Mouse (Mus musculus): Measurements from ENCODE around the gene Gm10142. TPM values are rescaled to one million over a fixed set of nuclear protein-coding genes. Genes with fewer than 3 reads are reported as not detected.
A peak's percentile ranks its signal among the peaks of the same experiment; 100 is the strongest.
"Not testable (repeated sequence)": the region's sequence is repeated elsewhere in the genome, so short reads cannot be mapped to it uniquely, and the experiment has no call there.

Gene Gm10142
- not detected in 2 replicates for total RNA-seq (2021)
- long read RNA-seq, result 0 reads

DNA sequence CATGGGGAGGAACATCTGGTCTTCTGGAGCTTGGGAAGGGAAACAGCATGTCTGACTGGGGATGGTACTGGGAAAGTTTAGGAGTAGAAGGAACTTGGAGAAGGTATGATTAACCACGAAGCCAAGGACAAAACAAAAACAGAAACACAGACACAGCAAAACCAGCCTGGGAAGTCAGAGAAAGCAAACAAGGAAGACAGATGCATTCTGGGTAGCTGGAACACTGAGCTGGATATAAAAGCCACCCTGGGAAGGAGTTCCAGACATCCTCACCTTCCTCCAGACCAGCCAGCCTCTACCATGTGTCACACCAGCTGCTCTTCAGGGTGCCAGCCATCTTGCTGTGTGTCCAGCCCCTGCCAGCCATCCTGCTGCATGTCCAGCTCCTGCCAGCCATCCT, at the start of gene Gm10142:
Gene Gm10142 (plus strand): TSS at position 301 of the 400 bp plus-strand sequence.
- DNase-seq, result no peak

GRCm38 (mm10) chr10:77666342-77666741, 49.3 kb upstream of the Gm10142 start:
- DNase-seq, result no peak

- DNase-seq, result no peak
These were observed 48.2 kb upstream of the Gm10142 start for GRCm38 (mm10) chr10:77667402-77667801.

DNA sequence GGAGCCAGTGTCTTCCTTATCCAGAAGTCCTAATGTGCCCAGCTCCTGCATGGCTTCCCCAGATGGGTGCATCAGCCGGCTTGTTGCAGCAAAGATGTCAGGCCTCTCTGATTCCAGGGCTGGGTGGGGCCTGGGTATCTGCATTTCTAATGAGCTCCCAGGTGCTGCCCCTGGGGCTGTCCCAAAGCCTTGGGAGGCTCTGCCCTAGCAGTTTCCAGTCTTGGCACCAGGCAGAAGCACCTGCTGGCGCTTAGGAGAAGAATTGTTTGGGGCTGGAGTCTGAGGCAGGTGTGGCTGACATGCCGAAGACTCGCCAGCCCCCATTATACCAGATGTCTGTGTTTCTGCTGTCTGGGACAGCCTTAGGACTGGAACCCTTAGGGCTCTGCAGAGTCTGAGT, 44.9 kb upstream of the Gm10142 start:
- DNase-seq, result no peak

GRCm38 (mm10) chr10:77671519-77671918, 44.1 kb upstream of the Gm10142 start:
- DNase-seq, result no peak

DNA sequence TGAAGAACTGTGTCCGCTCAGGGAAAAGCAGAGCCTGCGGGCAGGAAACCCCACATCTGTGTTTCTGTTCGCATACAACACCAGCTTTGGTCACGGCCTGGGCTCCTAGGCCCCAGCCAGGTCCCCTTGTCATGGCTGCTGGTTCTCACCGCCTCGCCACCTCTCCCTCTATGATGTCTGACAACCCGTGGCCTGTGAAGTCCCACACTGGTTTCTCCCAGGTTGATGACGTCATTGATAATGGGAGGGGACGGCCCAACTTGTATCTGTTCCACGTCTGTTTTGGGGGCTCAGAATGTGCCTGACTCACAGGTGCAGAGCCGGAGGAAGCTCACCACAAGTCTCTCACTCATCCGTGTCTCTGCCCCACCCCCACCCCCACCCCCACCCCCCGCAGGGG, 41.8 kb upstream of the Gm10142 start:
- DNase-seq, result no peak

DNA sequence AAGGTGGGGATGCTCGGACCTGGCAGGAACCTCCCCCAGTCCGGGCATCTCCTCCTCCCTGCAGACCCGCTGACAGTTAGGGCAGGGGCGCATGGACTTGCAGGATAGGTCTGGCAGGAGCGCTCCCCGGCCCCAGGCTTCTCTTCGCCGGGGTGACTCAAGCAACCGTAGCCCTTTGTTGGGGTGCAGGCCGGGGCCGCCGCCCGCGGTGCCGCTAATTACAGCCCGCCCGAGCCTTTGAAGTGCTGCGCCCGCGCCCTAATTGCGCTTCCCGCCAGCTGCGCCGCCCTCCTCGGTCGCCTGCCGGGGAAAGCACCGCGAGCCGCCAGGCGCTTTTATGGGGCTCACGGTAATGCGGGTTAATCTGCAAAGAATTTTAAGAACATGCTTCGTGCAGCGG, 38.0 kb upstream of the Gm10142 start:
- no peak for DNase-seq

DNA sequence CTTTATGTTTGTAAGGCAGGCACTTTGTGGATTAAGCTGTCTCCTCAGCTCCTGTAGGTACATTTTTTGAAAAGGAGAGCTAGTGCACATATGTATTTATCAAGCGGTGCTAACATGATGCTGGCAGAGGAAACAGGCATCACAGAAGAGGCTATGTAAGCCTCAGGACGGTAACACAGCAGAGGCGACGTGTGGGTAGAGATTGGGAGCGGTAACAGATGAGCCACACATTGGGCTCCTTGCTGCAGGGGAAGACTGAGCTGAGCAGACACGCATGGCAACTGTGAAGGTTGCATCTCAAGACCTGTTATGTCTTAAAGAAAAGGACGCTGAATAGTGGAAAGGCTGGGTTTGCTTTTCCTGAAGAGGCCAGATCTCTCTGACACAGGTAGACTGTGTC, 32.6 kb upstream of the Gm10142 start:
- no peak for DNase-seq

DNA sequence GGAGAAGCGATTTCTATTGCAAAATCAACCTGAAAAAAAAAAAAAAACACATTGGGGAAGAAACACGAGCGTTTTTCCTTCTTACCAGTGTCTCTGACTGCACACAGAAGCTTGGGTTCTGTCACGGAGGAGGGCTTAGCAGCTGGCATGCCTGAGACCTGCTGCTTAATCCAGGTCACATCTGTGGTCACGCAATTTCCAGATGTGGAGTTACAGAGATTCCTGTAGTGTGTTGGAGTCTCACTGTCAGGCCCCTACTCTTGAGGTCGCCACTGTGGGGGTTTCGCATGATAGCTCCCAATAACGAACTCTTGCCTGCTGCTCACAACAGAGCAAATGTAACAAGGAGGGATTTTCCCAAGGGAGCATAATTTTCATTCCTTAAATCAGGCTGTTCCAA, 31.4 kb upstream of the Gm10142 start:
- DNase-seq, result no peak

DNA sequence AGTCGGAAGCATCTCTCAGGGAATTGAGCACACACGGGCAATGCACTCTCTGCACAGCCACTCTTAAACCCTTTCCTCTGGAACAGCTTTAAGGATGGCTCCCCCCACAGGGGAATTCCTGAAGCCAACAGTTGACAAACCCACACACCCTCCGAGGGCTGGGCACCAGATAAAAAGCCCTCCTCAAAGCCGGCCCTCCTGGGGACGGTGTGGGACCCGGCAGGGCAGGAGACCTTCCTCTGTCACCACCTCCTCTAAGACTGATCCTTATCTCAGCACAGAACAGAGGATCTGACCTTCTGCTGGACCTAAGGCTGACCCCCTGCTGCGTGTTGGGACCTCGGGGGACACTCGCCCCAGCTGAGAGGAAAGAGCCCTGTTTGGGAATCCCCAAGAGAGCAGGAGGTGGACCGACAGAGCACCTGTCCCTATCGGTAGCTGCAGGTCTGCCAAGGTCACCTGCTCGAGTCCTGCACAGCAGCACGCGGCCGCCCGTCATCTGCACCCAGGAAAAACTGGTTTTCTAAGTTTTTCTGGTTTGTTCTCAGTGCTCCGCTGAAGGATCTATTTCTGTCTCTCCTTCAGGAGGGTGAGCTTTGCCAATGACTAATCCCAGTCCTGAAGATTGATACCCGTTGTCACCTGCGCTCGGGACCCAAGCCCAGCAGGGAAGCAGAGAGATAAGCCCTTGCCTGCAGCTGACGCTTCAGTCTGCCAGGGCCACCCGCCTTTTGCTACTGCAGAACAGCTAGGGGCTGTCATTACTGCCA, 29.5 kb upstream of the Gm10142 start, which contains the start of gene Tspear:
Gene Tspear (plus strand): TSS at position 675 of the 770 bp plus-strand sequence.
- DNase-seq, result no peak

DNA sequence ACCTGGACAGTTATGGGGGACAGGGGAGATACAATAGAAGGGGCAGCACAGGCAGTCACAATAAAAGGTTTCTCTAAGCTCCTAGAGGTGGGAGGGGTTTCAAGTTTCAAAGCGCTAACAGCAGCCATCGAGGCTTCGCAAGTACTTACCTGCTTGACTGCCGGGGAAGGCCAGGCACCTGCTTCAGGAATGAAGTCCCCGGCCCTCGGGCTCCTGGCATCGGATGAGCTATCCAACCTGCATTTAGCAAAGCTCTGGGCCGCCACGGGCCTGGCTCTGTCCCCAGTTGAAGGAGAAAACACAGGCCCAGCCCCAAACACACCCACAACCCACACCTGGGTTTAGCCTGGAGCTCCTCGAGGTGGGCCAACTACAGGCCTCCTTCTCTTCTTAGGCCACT, 28.6 kb upstream of the Gm10142 start:
- no peak for DNase-seq

GRCm38 (mm10) chr10:77690356-77690807, 25.2 kb upstream of the Gm10142 start, which contains the start of gene Gm19402:
Gene Gm19402 (minus strand): TSS chr10:77690757.
- DNase-seq, result not testable (repeated sequence)

GRCm38 (mm10) chr10:77697133-77697532, 18.5 kb upstream of the Gm10142 start, which contains the start of gene Gm9508:
Gene Gm9508 (minus strand): TSS chr10:77697233.
- no peak for DNase-seq

DNA sequence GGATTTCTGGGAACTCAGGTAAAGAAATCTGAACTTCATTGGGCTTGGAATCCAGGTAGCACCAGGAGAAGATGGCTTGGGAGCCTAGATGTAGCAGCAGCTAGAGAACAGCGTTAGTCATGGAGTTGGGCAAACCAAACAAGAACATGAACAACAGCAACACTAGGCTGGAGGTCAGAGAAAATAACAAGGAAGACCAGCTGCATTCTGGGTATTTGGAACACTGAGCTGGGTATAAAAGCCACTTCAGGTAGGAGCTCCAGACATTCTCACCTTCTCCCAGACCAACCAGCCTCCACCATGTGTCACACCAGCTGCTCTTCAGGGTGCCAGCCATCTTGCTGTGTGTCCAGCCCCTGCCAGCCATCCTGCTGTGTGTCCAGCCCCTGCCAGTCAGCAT, 9.3 kb upstream of the Gm10142 start, which contains the start of gene Gm10272:
Gene Gm10272 (plus strand): TSS at position 301 of the 400 bp plus-strand sequence.
- DNase-seq, result no peak

GRCm38 (mm10) chr10:77709831-77710230, 5.8 kb upstream of the Gm10142 start:
- no peak for DNase-seq

GRCm38 (mm10) chr10:77711157-77711556, 4.5 kb upstream of the Gm10142 start, which contains the start of gene Gm10024:
Gene Gm10024 (plus strand): TSS chr10:77711457.
- DNase-seq, result not testable (repeated sequence)

DNA sequence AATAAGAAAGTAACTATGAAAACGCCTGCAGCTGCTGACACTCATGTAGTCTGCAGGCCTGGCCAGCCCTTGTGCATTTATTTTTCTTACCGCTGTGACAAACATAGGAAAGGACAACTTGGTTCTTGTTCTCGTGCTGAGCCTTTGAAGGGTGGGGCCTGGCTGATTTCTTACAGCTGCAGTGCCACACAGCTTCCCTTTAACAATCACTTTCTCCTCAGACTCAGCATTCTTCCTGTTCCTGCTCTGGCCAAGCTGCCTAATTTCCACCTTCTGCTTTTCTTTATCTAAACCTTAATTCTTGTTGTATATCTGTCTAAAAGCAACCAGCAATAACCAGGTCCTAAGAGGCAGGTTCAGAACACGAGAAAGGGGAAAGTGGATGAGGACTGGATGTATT, 1.9 kb upstream of the Gm10142 start:
- no peak for DNase-seq

DNA sequence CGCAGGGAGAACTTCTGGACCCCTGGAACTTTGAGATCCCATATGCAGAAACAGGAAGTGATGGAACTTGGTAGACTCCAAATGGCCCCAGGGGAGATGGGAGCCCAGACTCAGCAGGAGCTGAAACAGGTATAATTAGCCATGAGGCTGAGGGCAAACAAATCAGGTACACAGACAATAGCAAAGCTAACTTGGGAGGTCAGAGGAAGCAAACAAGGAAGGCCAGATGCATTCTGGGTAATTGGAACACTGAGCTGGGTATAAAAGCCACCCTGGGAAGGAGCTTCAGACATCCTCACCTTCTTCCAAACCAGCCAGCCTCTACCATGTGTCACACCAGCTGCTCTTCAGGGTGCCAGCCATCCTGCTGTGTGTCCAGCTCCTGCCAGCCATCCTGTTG, 4.7 kb downstream of the Gm10142 start, which contains the start of gene Krtap12-1:
Gene Krtap12-1 (plus strand): TSS at position 301 of the 400 bp plus-strand sequence.
- DNase-seq, result not testable (repeated sequence)

DNA sequence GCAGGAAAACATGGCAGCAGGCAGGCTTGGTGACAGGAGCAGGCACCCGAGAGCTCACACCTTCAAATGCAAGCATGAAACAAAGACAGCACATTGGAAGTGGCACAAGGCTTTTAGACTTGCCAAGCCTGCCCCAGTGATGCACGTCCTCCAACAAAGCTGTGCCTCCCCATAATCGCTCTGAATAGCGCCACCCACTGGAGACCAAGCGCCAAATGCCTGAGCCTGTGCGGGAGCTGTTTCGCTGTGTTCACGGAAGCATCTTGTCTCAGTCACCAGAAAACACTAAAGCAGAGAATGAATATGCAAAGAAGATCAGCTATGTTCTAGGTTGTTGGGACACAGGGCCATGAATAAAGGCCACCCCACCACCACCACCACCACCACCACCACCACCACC, 9.2 kb downstream of the Gm10142 start:
- no peak for DNase-seq

GRCm38 (mm10) chr10:77726186-77726585, 10.6 kb downstream of the Gm10142 start, which contains the start of gene Gm10100:
Gene Gm10100 (plus strand): TSS chr10:77726486.
- DNase-seq, result no peak

DNA sequence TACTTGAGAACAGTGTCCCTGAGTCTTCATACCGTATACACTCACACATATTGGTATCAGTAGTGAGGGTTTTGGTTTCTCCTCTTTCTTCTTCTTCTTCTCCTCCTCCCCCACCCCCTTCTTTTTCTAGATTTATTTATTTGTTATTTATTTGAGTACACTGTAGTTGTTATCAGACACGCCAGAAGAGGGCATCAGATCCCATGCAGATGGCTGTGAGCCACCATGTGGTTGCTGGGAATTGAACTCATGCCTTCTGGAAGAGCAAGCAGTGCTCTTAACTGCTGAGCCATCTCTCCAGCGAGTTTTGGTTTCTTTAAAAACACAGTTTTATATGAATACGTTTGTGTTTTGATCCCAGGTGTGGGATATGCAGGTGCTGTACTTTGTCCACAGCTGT, 12.7 kb downstream of the Gm10142 start:
- DNase-seq, result no peak

DNA sequence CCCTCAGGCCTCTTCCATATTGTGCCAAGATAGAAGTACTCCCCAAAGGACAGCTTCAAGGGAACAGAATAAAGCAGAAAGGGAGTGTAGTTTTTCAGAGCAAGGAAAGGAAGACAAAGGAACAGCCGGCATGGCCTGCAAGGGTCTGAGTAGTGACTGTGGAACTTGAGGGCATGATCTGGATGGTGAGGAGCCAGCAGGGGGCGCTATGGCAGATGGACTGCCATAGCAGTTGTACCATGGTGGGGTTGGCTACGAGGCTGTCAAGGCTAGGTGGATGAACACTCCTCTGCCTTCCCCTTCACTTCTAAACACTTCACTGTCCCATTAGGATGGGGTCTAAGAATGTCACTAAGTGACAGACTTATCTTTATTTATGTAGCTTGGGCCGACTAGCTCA, 13.6 kb downstream of the Gm10142 start:
- DNase-seq, result peak; percentile 8

GRCm38 (mm10) chr10:77735928-77736327, 20.3 kb downstream of the Gm10142 start:
- no peak for DNase-seq

GRCm38 (mm10) chr10:77738929-77739328, 23.3 kb downstream of the Gm10142 start:
- DNase-seq, result no peak

Data from adrenal gland, postnatal 25 days (tissue).